Mouse (Mus musculus) ES-Bruce4 (cell line): ENCODE measurements at regions not wholly inside any gene's neighbourhood (a gene's known extent, or its start where the extent isn't known, plus 50 kb on each side); places are given as distances from the start of the nearest gene placed in this dataset.

Experiments used
- CTCF ChIP-seq: IDR thresholded peaks from one replicate; pipeline ENCODE4 v1.8.1; 2011; ENCODE audit warnings: low read depth, low read length
- EP300 ChIP-seq: IDR thresholded peaks from 2 replicates; pipeline ENCODE4 v1.6.1; 2011; ENCODE audit warnings: low read depth, low read length; ENCODE audit not compliant: insufficient read depth
- POLR2A ChIP-seq: IDR thresholded peaks from one replicate; pipeline ENCODE4 v1.8.1; 2011; ENCODE audit warnings: low read length; ENCODE audit not compliant: insufficient read depth

DNA sequence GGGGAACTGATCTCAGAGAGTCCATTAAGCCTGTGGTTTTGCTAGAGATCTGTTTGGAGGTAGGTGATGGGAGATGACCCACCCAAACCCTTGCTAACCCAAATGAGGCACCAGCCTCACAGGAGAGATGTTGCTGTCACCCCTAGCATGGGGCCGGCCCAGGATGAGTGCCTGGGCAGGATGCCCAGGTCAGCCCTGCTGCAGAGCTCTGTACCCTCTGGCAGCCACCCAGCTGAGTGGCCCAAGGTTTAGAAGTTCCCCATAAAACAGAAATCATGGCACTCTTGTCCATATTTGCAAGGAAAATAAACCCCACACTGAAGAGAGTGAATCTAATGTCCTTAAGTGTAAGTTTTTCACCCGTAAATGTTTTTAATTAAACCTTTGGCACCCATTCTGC lies 141.7 kb downstream of the H2afy start:
- TF ChIP-seq CTCF (no peak), POLR2A (no peak), EP300 (no peak)
